13 mouse cellular contexts compared by ENCODE assay signal in genomic region chr2:30675839-30676238, GRCm38 (mm10).
A peak's percentile ranks its signal among the peaks of the same experiment; 100 is the strongest.
DNase-seq lines count a peak whose midpoint lies in the region; ATAC-seq lines count a peak whose summit lies in the region.
"Had no signal": no experiment of that assay in that cellular context is flagged by ENCODE, and none has a peak within 500 bp of the region (broad histone marks: within the 10 kb centered on the region; RNA-seq: fewer than 3 reads in every experiment).

No protein-coding gene starts in this region.

- WGBS in hindbrain, embryonic 10.5 days = 75% methylated on average over 2 of the region's 2 CpGs
- 79% methylated on average over 2 of the region's 2 CpGs for WGBS in hindbrain, embryonic 11.5 days
- WGBS in embryonic facial prominence, embryonic 10.5 days = 88% methylated on average over 2 of the region's 2 CpGs
- WGBS in forebrain, embryonic 15.5 days = 76% methylated on average over 2 of the region's 2 CpGs
- WGBS in midbrain, embryonic 13.5 days = 88% methylated on average over 2 of the region's 2 CpGs

- no peaks in the 10 kb centered on the region for H3K36me3 ChIP-seq in hindbrain, embryonic 10.5 days
- H3K36me3 ChIP-seq in hindbrain, embryonic 11.5 days (ENCODE audit: control insufficient read depth, insufficient read depth, low read length) = no peaks in the 10 kb centered on the region
- H3K36me3 ChIP-seq in embryonic facial prominence, embryonic 10.5 days (replicated peaks) = 0 out of 2 replicates have a peak, but pooled peaks cover 3% of the 10 kb centered on the region
- no peaks in the 10 kb centered on the region for H3K36me3 ChIP-seq in forebrain, embryonic 15.5 days
- H3K36me3 ChIP-seq in midbrain, embryonic 13.5 days = no peaks in the 10 kb centered on the region

- peaks cover 18% of the 10 kb centered on the region for H3K9me3 ChIP-seq in hindbrain, embryonic 10.5 days
- no peaks in the 10 kb centered on the region for H3K9me3 ChIP-seq in hindbrain, embryonic 11.5 days (ENCODE audit: control insufficient read depth, low read length)
- H3K9me3 ChIP-seq in embryonic facial prominence, embryonic 10.5 days = no peaks in the 10 kb centered on the region
- no peaks in the 10 kb centered on the region for H3K9me3 ChIP-seq in forebrain, embryonic 15.5 days
- H3K9me3 ChIP-seq in midbrain, embryonic 13.5 days = peaks cover 7% of the 10 kb centered on the region; the same call in 1 of the 2 replicates

- no peak overlapping the region for H3K4me2 ChIP-seq in hindbrain, embryonic 11.5 days (replicated peaks; ENCODE audit: low read depth, low read length)
- H3K4me2 ChIP-seq in forebrain, embryonic 15.5 days (replicated peaks) = no peak overlapping the region
- H3K4me2 ChIP-seq in midbrain, embryonic 13.5 days (replicated peaks) = no peak overlapping the region

- no peak for ATAC-seq in hindbrain, embryonic 11.5 days (ENCODE audit: low FRiP score)
- ATAC-seq in forebrain, embryonic 15.5 days (replicated peaks) = peak; percentile 5; the same call in 1 of the 2 replicates
- no peak for ATAC-seq in midbrain, embryonic 13.5 days

- H3K27ac ChIP-seq in hindbrain, embryonic 10.5 days = peak overlapping the region; percentile 91; the same call in 1 of the 2 replicates
- H3K27ac ChIP-seq in hindbrain, embryonic 11.5 days (ENCODE audit: low read depth, low read length) = no peak overlapping the region; the same call in 1 of the 2 replicates
- peak overlapping the region; percentile 87 for H3K27ac ChIP-seq in embryonic facial prominence, embryonic 10.5 days (replicated peaks)
- peak overlapping the region; percentile 97 for H3K27ac ChIP-seq in forebrain, embryonic 15.5 days (replicated peaks)
- peak overlapping the region; percentile 97 for H3K27ac ChIP-seq in midbrain, embryonic 13.5 days

- H3K27me3 ChIP-seq in hindbrain, embryonic 10.5 days (ENCODE audit: insufficient read depth, poor library complexity, severe bottlenecking) = peaks cover 29% of the 10 kb centered on the region
- no peaks in the 10 kb centered on the region for H3K27me3 ChIP-seq in hindbrain, embryonic 11.5 days (ENCODE audit: control insufficient read depth, insufficient read depth, low read length)
- H3K27me3 ChIP-seq in embryonic facial prominence, embryonic 10.5 days (replicated peaks; ENCODE audit: low read depth, poor library complexity, severe bottlenecking) = peaks cover 31% of the 10 kb centered on the region
- no peaks in the 10 kb centered on the region for H3K27me3 ChIP-seq in forebrain, embryonic 15.5 days
- no peaks in the 10 kb centered on the region; the same call in 1 of the 2 replicates for H3K27me3 ChIP-seq in midbrain, embryonic 13.5 days

- H3K9ac ChIP-seq in hindbrain, embryonic 11.5 days (ENCODE audit: low read depth, low read length) = no peak overlapping the region
- H3K9ac ChIP-seq in forebrain, embryonic 15.5 days (replicated peaks) = no peak overlapping the region
- H3K9ac ChIP-seq in midbrain, embryonic 13.5 days (replicated peaks) = no peak overlapping the region

- no peak for DNase-seq in hindbrain, embryonic 10.5 days (ENCODE audit: low spot score)
- no peak for DNase-seq in hindbrain, embryonic 11.5 days (ENCODE audit: low spot score)
- no peak for DNase-seq in embryonic facial prominence, embryonic 10.5 days (ENCODE audit: low spot score)
- DNase-seq in left cerebral cortex, adult 18-20 months (ENCODE audit: low spot score in 2 of 2) = no peak
- DNase-seq in right cerebral cortex, postnatal 25 days = no peak
- no peak for DNase-seq in right cerebral cortex, adult 2 months (ENCODE audit: low spot score in 2 of 2)
- DNase-seq: adrenal gland, postnatal 14 days; cerebellum, adult 11-12 months; kidney, postnatal 4 days; left cerebral cortex, postnatal 4 days; thymus, postnatal 4 days had no signal

- H3K4me3 ChIP-seq in hindbrain, embryonic 10.5 days = no peak overlapping the region
- no peak overlapping the region for H3K4me3 ChIP-seq in hindbrain, embryonic 11.5 days (ENCODE audit: low read depth, low read length)
- H3K4me3 ChIP-seq in embryonic facial prominence, embryonic 10.5 days = no peak overlapping the region
- H3K4me3 ChIP-seq in forebrain, embryonic 15.5 days = no peak overlapping the region
- no peak overlapping the region for H3K4me3 ChIP-seq in midbrain, embryonic 13.5 days (replicated peaks)

- peaks cover 38% of the 10 kb centered on the region for H3K4me1 ChIP-seq in hindbrain, embryonic 10.5 days (replicated peaks)
- H3K4me1 ChIP-seq in hindbrain, embryonic 11.5 days (replicated peaks; ENCODE audit: control insufficient read depth, insufficient read depth, low read length) = peaks cover 18% of the 10 kb centered on the region
- H3K4me1 ChIP-seq in embryonic facial prominence, embryonic 10.5 days = peaks cover 36% of the 10 kb centered on the region
- H3K4me1 ChIP-seq in forebrain, embryonic 15.5 days = peaks cover 32% of the 10 kb centered on the region
- peaks cover 36% of the 10 kb centered on the region for H3K4me1 ChIP-seq in midbrain, embryonic 13.5 days (replicated peaks)
